Mouse (Mus musculus): ENCODE measurements at regions not wholly inside any gene's neighbourhood (a gene's known extent, or its start where the extent isn't known, plus 50 kb on each side); places are given as distances from the start of the nearest gene placed in this dataset.

DNA sequence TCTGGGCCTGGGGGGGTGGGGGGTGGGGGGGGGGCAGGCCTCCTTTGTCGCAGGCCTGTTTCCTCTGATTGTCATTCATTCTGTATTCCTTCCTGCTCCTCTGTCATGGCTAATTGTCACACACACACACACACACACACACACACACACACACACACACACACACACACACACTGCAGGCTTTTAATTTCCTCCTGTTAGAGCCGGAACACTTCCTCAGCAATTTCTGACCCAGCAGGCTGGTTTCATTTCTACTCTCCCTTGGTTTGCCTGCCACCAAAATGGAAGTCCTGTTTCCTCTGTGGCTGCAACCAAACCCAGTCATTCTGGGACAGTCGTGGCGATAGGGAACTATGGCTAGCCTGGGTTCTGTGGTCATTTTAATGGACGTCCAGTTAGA lies 61.8 kb upstream of the Arhgap29 start:
- no peak for TF ChIP-seq CTCF (IDR thresholded peaks at IDR 0.05; ENCODE audit: low read depth)
- no peak for TF ChIP-seq EP300 (optimal IDR thresholded peaks at IDR 0.05)
